Mouse (Mus musculus) cerebellum, adult 8-10 months (tissue): ENCODE results near the gene Duox1.

Experiments used
- DNase-seq: peaks from one replicate; pipeline ENCODE4 v3.0.0; 2022

The Duox1 gene

GRCm38 (mm10) chr2:122315372-122315771 is at the start of gene Duox1:
Gene Duox1 (plus strand): TSS chr2:122315672.
- DNase-seq = no peak

DNA sequence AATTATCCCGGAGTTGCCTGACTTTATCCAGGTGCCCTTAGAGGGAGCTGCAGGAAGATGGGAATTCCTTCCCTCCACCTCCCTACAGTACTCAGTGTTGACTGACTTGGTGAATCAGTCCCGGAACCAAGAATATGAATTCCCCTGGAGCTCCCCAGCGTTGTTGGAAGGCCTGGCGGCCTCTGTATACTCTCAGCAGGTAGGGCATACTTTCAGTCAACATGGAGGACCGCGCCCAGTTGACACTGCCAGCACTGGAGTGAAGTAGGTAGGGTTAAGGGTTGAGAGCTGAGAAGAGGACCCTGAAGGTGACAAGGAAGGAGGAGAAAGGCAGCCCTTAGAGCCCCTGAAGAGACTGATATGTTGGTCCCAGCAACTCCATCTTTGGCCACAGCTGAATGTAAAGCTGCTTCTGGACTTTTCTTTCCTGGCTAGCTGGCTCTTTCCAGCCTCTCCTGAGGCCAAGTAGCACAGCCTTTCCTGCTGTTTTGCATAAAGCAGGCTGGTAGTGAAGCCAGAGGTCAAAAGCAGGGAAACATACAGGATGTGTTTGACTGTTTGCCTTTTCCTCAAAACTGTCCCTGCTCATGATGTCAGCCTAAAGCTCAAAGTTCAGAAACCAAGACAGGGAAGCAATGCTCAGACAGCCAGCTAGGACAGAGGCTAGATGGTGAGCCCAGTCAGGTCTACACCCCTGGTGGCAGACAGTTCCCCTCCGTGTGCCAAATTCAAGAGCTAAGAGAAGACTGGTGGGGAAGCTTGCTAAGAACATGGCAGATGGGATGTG is 48.9 kb upstream of the Duox1 start:
- no peak for DNase-seq

DNA sequence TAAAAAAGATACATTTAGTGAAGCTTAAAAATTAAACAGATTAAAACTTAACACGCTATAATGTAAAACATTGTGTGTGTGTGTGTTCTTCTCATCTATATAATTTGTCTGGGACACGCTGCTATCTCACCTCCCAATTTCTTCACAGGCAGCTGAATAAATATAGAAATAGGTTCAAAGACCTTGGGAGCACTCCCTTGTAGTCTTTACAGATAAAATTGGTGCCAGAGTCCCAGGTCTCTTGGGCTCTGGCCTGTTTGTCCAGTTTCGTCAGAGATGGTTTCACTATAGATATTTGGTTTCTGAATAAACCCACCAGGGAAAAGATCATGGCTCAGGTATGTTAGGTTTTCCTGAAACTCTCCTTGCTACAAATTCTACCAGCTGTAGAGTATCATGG is 36.7 kb upstream of the Duox1 start:
- DNase-seq = no peak

- no peak for DNase-seq
Observed at GRCm38 (mm10) chr2:122284091-122284490, 31.4 kb upstream of the Duox1 start.

DNA sequence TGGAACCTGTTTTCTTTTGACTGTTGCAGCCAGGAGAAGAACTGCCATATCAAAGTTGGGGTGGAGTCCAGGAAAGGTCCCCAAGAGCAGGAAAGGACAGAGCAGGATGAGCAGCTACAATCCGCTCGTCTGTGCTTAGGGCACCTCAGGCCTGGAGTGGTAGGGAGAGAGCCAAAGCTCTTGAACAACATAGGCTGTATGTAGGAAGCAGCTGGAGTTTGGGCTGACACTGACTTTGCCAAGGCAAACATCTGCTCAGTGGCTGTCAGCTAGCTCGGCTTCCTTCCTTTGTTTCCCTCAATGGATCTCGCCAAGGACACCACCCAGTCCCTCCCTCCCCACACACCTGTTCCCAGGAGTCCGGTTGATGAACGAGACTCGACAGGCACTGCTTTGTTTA is 29.3 kb upstream of the Duox1 start:
- DNase-seq = no peak

DNA sequence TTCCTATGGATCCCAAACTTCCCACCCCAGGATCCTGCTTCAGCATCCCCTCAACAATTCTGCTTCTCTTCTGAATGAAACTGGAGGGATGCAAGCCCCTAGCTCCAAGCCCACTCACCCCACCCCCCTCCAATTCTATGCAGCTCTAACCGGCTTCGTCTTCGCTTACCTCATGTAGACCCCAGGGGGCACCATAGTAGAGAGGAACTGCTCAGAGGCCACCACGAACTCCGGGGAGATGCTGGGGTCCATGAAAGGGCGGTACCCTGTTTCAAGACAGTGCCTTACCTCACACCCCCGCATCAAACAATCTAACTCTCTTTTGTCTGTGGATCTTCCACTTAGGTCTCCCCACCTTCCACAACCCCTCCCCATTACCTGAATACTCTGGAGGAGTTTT is 20.6 kb upstream of the Duox1 start:
- DNase-seq = no peak

GRCm38 (mm10) chr2:122297271-122298095 is 18.0 kb upstream of the Duox1 start:
- no peak for DNase-seq

GRCm38 (mm10) chr2:122298096-122298499 is 17.4 kb upstream of the Duox1 start, which contains the start of gene Duox2:
Gene Duox2 (minus strand): TSS chr2:122298449.
- DNase-seq = no peak

- DNase-seq = peak; percentile 7
Observed at GRCm38 (mm10) chr2:122298596-122299490, 16.6 kb upstream of the Duox1 start, which contains the start of gene Duoxa2. Gene Duoxa2 (plus strand): TSS chr2:122298900.

- DNase-seq = no peak
Observed at GRCm38 (mm10) chr2:122299911-122300655, 15.4 kb upstream of the Duox1 start.

DNA sequence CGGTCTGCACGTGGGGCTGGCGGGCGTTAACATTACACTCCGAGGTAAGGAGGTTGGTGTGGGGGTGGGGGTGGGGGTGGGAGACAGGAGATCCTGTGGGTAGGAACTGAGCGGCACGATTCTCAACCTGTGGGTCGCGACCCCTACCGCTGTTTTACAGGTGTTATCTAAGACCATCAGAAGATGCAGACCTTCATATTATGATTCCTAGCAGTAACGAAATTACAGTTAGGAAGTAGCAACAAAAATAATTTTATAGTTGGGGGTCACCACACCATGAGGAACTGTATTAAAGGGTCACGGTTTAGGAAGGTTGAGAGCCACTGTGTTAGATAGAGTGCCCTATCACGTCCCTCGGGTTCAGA is 14.8 kb upstream of the Duox1 start:
- DNase-seq = no peak

DNA sequence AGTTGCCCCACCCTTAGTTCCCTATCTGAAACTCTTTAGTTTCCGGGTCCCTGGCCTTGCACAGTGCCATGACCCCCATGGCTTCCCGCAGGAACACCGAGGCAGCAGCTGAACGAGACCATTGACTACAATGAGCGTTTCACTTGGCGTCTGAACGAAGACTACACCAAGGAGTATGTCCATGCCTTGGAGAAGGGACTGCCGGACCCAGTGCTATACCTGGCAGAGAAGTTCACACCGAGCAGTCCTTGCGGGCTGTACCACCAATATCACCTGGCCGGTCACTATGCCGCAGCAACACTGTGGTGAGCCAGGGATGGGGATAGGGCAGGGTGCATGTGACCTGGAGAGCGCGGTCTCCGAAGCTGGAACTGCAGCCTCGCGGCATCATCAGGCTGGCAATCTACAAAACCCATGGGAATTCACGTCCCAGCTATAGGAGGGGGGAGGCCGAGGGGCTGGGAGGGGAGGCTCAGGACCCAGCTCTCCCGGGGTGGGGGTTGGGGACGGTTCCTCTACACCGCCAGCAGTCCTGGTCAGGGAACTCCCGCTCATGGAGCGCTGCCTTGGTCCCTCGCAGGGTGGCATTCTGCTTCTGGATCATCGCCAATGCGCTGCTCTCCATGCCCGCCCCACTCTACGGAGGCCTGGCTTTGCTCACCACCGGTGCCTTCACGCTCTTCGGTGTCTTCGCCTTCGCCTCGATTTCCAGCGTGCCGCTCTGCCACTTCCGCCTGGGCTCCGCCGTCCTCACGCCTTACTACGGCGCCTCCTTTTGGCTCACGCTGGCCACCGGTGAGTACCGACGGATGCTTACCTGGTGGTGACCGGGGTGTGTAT is 14.2 kb upstream of the Duox1 start:
- peak; percentile 35 for DNase-seq

DNA sequence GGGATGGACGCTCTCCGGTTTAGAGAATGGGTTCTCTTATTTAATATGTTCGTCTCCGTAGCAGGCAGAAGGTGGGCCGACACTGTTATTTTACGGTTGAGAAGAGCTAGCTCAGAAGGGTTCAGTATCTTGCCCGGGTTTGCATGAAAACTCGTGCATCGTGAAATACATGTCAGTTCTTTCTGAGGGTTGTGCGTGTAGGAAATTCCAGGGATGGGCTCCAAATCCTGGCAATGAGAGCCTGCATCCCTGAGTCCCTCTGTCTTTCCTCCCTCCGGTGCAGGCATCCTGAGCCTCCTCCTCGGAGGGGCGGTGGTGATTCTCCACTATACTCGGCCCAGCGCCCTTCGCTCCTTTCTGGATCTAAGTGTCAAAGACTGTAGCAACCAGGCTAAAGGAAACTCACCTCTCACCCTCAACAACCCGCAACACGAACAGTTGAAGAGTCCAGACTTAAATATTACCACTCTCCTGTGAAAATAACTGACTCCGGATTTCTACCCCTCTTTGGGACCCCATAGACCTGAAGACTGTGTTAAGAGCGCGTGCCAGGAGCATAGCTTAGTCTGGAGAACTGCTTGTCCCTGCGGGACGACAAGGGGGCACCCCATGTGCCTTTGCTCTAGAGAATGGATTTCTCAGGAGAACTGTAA is 13.4 kb upstream of the Duox1 start:
- DNase-seq = no peak

- peak; percentile 54 for DNase-seq
Observed at GRCm38 (mm10) chr2:122302574-122303241, 12.8 kb upstream of the Duox1 start.

- DNase-seq = no peak
Observed at GRCm38 (mm10) chr2:122304544-122304943, 10.9 kb upstream of the Duox1 start.

- DNase-seq = no peak
Observed at GRCm38 (mm10) chr2:122305097-122305892, 10.2 kb upstream of the Duox1 start.

DNA sequence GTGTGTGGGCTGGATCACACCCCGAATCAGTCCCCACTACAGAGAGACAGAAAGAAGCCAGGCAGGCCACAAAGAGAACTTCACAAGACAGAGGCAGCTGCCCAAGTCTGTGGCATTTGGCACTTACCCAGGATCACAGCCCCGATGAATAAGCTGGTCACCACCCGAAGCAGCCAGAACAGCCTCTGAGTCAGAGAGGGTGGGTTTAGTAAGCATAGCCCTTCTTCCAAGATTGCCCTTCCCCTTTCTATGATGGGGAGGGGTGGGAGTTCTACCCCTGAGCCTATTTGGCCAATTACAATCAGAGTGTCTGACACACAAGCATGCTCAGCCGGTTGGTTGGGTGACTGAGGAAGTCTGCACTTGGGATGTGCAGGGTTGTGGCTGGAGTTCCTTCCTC is 9.3 kb upstream of the Duox1 start:
- DNase-seq = no peak

GRCm38 (mm10) chr2:122309647-122310046 is 5.8 kb upstream of the Duox1 start:
- no peak for DNase-seq

DNA sequence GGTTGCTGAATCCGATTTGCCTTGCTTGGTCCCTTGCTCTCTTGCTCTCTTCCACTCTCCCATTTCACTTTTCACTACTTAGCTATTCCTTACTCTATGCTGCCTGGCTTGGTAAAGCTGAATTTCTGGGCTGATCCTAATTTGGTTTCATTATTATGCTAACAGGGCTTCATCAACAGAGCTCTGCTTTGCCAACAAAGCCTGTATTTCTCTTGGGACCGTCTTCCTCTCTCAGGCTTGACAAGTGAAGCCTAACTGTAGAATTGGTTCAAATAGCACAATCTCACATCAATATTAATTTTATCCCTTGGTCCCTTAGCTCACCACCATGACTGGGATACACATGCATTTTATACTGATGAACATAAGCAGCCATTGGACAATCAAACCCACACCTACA is 3.9 kb upstream of the Duox1 start:
- no peak for DNase-seq
